Mouse (Mus musculus) erythroblast, embryonic 14.5 days (primary cell): Measurements from ENCODE around the gene Prss12.

Experiments used
- GATA1 ChIP-seq: IDR thresholded peaks from 2 replicates; pipeline ENCODE4 v1.6.1; 2012; ENCODE audit warnings: low read length, inconsistent platforms, mixed read lengths
- TAL1 ChIP-seq: IDR thresholded peaks from 3 replicates; pipeline ENCODE4 v1.6.1; 2012; ENCODE audit warnings: low read length, inconsistent platforms, mixed read lengths

- TF ChIP-seq TAL1 (no peak), GATA1 (no peak)
Measured at GRCm38 (mm10) chr3:123537279-123537678, 90.6 kb downstream of the Prss12 start.
